Mouse (Mus musculus) embryonic facial prominence, embryonic 12.5 days (tissue): ENCODE measurements around the gene Klhl21. TPM values are rescaled to one million over a fixed set of nuclear protein-coding genes. Genes with fewer than 3 reads are reported as not detected.

Experiments used
- ATAC-seq: fragments of 200-750 bp; cut with Nextera tagmentation; 2 replicates; pipeline ENCODE4 v1.8.0; 2017; ENCODE audit not compliant: insufficient number of reproducible peaks, insufficient read depth, low FRiP score, low TSS enrichment
- H3K27ac ChIP-seq: fragments of 300-500 bp; sonication (generic); 2 replicates; pipeline ENCODE4 v1.5.1; 2016; ENCODE audit warnings: mild to moderate bottlenecking
- H3K27me3 ChIP-seq: fragments of 300-500 bp; sonication (generic); 2 replicates; pipeline ENCODE4 v1.6.1; 2016; ENCODE audit warnings: mild to moderate bottlenecking, moderate library complexity
- H3K36me3 ChIP-seq: fragments of 300-500 bp; sonication (generic); 2 replicates; pipeline ENCODE4 v1.6.1; 2016; ENCODE audit warnings: mild to moderate bottlenecking
- H3K4me1 ChIP-seq: fragments of 300-500 bp; sonication (generic); 2 replicates; pipeline ENCODE4 v1.6.1; 2016
- H3K4me2 ChIP-seq: fragments of 300-500 bp; sonication (generic); replicated peaks from 2 replicates; pipeline ENCODE4 v1.6.1; 2016; ENCODE audit warnings: mild to moderate bottlenecking, moderate library complexity
- H3K4me3 ChIP-seq: fragments of 300-500 bp; sonication (generic); 2 replicates; pipeline ENCODE4 v1.5.1; 2016; ENCODE audit warnings: mild to moderate bottlenecking
- H3K9ac ChIP-seq: fragments of 300-500 bp; sonication (generic); 2 replicates; pipeline ENCODE4 v1.6.1; 2016; ENCODE audit warnings: mild to moderate bottlenecking, moderate library complexity
- H3K9me3 ChIP-seq: fragments of 300-500 bp; sonication (generic); 2 replicates; pipeline ENCODE4 v1.6.1; 2016; ENCODE audit warnings: mild to moderate bottlenecking, moderate library complexity
- WGBS: fragments of 180-500 bp; shearing (Covaris S2); methylation state at CpG from one replicate; pipeline ENCODE4 v1.1.7; 2016; 5-methylcytosine and 5-hydroxymethylcytosine counted together
- polyA plus RNA-seq: library from polyadenylated mRNA; unstranded; fragments of >200 nt; fragmentation: Nextera tagmentation; extraction: Ambion mirVana; gene quantifications from 2 replicates; pipeline ENCODE4 v1.2.1, GENCODE M21; 2016

Gene Klhl21
- polyA plus RNA-seq, 1 experiment from 2014 or later = 13.5 TPM

- Histone ChIP-seq H3K27me3 (no peaks in the 10 kb centered on the region), H3K4me3 (no peak overlapping the region), H3K4me2 (no peak overlapping the region), H3K4me1 (peaks cover 24% of the 10 kb centered on the region), H3K36me3 (peaks cover 49% of the 10 kb centered on the region), H3K27ac (peak overlapping the region; percentile 23; the same call in 1 of the 2 replicates), H3K9me3 (no peaks in the 10 kb centered on the region), H3K9ac (no peak overlapping the region; the same call in 1 of the 2 replicates)
- ATAC-seq = peak; percentile 23; the same call in 1 of the 2 replicates
- 21% methylated on average over 8 of the region's 9 CpGs for WGBS
Observed at GRCm38 (mm10) chr4:151983560-151983959, 25.0 kb upstream of the Klhl21 start.

GRCm38 (mm10) chr4:151985886-151986285 is 22.7 kb upstream of the Klhl21 start:
- H3K36me3 ChIP-seq = peaks cover 36% of the 10 kb centered on the region
- no peaks in the 10 kb centered on the region for H3K9me3 ChIP-seq
- 0 out of 2 replicates have a peak overlapping the region, but pooled peaks have one; percentile 23 for H3K27ac ChIP-seq
- H3K9ac ChIP-seq = 0 out of 2 replicates have a peak overlapping the region, but pooled peaks have one; percentile 24
- ATAC-seq = no peak
- H3K4me1 ChIP-seq = peaks cover 32% of the 10 kb centered on the region
- no peaks in the 10 kb centered on the region for H3K27me3 ChIP-seq
- H3K4me3 ChIP-seq = no peak overlapping the region
- WGBS = 33% methylated on average over 10 of the region's 10 CpGs
- H3K4me2 ChIP-seq = no peak overlapping the region

- ATAC-seq = no peak
- H3K4me2 ChIP-seq = no peak overlapping the region
- peaks cover 38% of the 10 kb centered on the region for H3K36me3 ChIP-seq
- no peak overlapping the region for H3K4me3 ChIP-seq
- no peaks in the 10 kb centered on the region for H3K27me3 ChIP-seq
- H3K9me3 ChIP-seq = no peaks in the 10 kb centered on the region
- 73% methylated on average over 8 of the region's 8 CpGs for WGBS
- H3K4me1 ChIP-seq = peaks cover 32% of the 10 kb centered on the region
- H3K27ac ChIP-seq = no peak overlapping the region
- H3K9ac ChIP-seq = 0 out of 2 replicates have a peak overlapping the region, but pooled peaks have one; percentile 24
Observed at GRCm38 (mm10) chr4:151986650-151987049, 22.0 kb upstream of the Klhl21 start.

GRCm38 (mm10) chr4:151988014-151988341 is 20.6 kb upstream of the Klhl21 start:
- H3K4me3 ChIP-seq = peak overlapping the region; percentile 83
- peak overlapping the region; percentile 79 for H3K4me2 ChIP-seq
- H3K9me3 ChIP-seq = no peaks in the 10 kb centered on the region
- H3K27me3 ChIP-seq = no peaks in the 10 kb centered on the region
- peaks cover 44% of the 10 kb centered on the region for H3K36me3 ChIP-seq
- WGBS = 23% methylated on average over 10 of the region's 10 CpGs
- peak overlapping the region; percentile 89; the same call in 1 of the 2 replicates for H3K27ac ChIP-seq
- H3K9ac ChIP-seq = peak overlapping the region; percentile 96
- no peak for ATAC-seq
- H3K4me1 ChIP-seq = peaks cover 32% of the 10 kb centered on the region

GRCm38 (mm10) chr4:151988342-151989109 is 20.1 kb upstream of the Klhl21 start, which contains the start of gene Thap3:
Thap3 (minus strand) TSS chr4:151988997.
- Histone ChIP-seq H3K9me3 (no peaks in the 10 kb centered on the region), H3K27ac (peak within 1 kb of the TSS; percentile 89), H3K27me3 (no peaks in the 10 kb centered on the region), H3K4me2 (peak within 1 kb of the TSS; percentile 79), H3K36me3 (peaks cover 45% of the 10 kb centered on the region), H3K9ac (peak within 1 kb of the TSS; percentile 96), H3K4me1 (peaks cover 36% of the 10 kb centered on the region), H3K4me3 (peak within 1 kb of the TSS; percentile 83)
- peak; percentile 58 for ATAC-seq
- WGBS = under 1% methylated on average over 54 of the region's 54 CpGs

GRCm38 (mm10) chr4:151989110-151989488 is 19.5 kb upstream of the Klhl21 start:
- Histone ChIP-seq H3K9ac (peak overlapping the region; percentile 96; the same call in 1 of the 2 replicates), H3K4me2 (peak overlapping the region; percentile 79)
- 0 out of 2 replicates have a peak, but pooled peaks have one; percentile 2 for ATAC-seq

GRCm38 (mm10) chr4:151992091-151992490 is 16.5 kb upstream of the Klhl21 start:
- Histone ChIP-seq H3K4me3 (no peak overlapping the region), H3K9ac (no peak overlapping the region), H3K4me2 (no peak overlapping the region), H3K9me3 (no peaks in the 10 kb centered on the region), H3K4me1 (peaks cover 29% of the 10 kb centered on the region), H3K27me3 (no peaks in the 10 kb centered on the region), H3K36me3 (peaks cover 32% of the 10 kb centered on the region), H3K27ac (no peak overlapping the region)
- WGBS = 93% methylated on average over 9 of the region's 9 CpGs
- no peak for ATAC-seq

More at GRCm38 (mm10) chr4:151989110-151989488, 19.5 kb upstream of the Klhl21 start:
- H3K4me1 ChIP-seq = peaks cover 37% of the 10 kb centered on the region
- peak overlapping the region; percentile 83 for H3K4me3 ChIP-seq
- H3K27me3 ChIP-seq = no peaks in the 10 kb centered on the region
- H3K27ac ChIP-seq = peak overlapping the region; percentile 89; the same call in 1 of the 2 replicates
- peaks cover 43% of the 10 kb centered on the region for H3K36me3 ChIP-seq
- H3K9me3 ChIP-seq = no peaks in the 10 kb centered on the region
- 32% methylated on average over 6 of the region's 6 CpGs for WGBS

GRCm38 (mm10) chr4:151993035-151993434 is 15.6 kb upstream of the Klhl21 start:
- WGBS = 83% methylated on average over 6 of the region's 6 CpGs
- no peak overlapping the region for H3K27ac ChIP-seq
- no peaks in the 10 kb centered on the region for H3K27me3 ChIP-seq
- H3K36me3 ChIP-seq = peaks cover 32% of the 10 kb centered on the region
- ATAC-seq = no peak
- H3K9me3 ChIP-seq = no peaks in the 10 kb centered on the region
- H3K4me1 ChIP-seq = peaks cover 32% of the 10 kb centered on the region
- no peak overlapping the region for H3K4me2 ChIP-seq
- no peak overlapping the region for H3K9ac ChIP-seq
- H3K4me3 ChIP-seq = peak overlapping the region; percentile 100; the same call in 1 of the 2 replicates

- H3K9me3 ChIP-seq = no peaks in the 10 kb centered on the region
- ATAC-seq = no peak
- no peaks in the 10 kb centered on the region for H3K27me3 ChIP-seq
- H3K4me1 ChIP-seq = peaks cover 25% of the 10 kb centered on the region
- H3K9ac ChIP-seq = peak overlapping the region; percentile 99
- 2% methylated on average over 59 of the region's 61 CpGs for WGBS
- peak overlapping the region; percentile 88 for H3K27ac ChIP-seq
- peaks cover 32% of the 10 kb centered on the region for H3K36me3 ChIP-seq
- peak overlapping the region; percentile 77 for H3K4me2 ChIP-seq
- H3K4me3 ChIP-seq = peak overlapping the region; percentile 100
Observed at GRCm38 (mm10) chr4:151994228-151995171, 14.1 kb upstream of the Klhl21 start.

- Histone ChIP-seq H3K27me3 (no peaks in the 10 kb centered on the region), H3K36me3 (peaks cover 28% of the 10 kb centered on the region)
- WGBS = 2% methylated on average over 72 of the region's 111 CpGs
Observed at GRCm38 (mm10) chr4:151995371-151996172, 13.0 kb upstream of the Klhl21 start.

More at GRCm38 (mm10) chr4:151995371-151996172, 13.0 kb upstream of the Klhl21 start:
- Histone ChIP-seq H3K9ac (peak overlapping the region; percentile 99), H3K4me2 (peak overlapping the region; percentile 77), H3K9me3 (no peaks in the 10 kb centered on the region), H3K4me1 (peaks cover 23% of the 10 kb centered on the region), H3K27ac (peak overlapping the region; percentile 88), H3K4me3 (peak overlapping the region; percentile 100)
- ATAC-seq = peak; percentile 69; the same call in 1 of the 2 replicates
